Mouse (Mus musculus): ENCODE measurements around the gene Apln.

Gene Apln

GRCm38 (mm10) chrX:48034144-48035113 lies at the start of gene Apln:
Apln (minus strand) TSS chrX:48034853.
- DNase-seq (ENCODE audit: low spot score): peak; percentile 39

DNA sequence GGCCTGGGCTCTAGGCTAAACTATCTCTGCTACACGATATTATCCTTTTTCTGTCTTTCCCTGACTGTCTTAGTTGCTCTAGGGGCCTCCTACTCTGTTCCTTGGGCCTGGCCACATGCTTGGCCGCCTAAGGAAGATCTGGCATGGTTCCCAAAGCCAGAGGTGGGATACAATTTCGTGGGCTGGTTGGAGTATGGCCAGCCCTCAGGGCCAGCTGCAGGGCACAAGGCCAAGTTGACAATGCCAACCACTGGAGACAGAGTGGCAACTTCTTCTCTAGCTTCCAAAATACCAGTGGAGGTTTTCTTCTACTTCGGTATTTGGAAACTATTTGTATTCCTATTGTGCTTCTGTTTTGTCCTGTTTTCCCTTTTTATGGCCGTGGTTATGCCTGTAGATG lies 47.7 kb upstream of the Apln start:
- no peak for DNase-seq (ENCODE audit: low spot score)

GRCm38 (mm10) chrX:48076806-48077425 lies 42.3 kb upstream of the Apln start:
- no peak for DNase-seq (ENCODE audit: low spot score)

DNA sequence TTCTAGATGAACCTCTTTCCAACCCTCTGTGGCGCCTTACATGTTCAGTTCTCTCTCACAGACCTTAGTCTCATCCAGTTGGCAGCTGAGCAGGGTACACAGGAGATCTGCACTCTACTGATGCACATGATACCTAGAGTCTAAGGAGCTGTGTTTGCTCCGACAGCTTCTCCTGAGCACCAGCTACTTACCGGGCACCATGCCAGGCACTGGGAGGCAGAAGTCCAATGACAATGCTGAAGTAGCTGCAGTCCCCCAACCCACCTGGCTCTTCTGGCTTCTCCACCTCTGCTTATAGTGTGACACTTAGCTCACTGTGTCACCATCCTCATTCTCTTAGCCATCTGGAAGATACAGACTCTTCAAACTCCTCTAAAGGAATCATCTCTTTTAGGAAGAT lies 40.0 kb upstream of the Apln start:
- no peak for DNase-seq (ENCODE audit: low spot score)

- no peak for DNase-seq (ENCODE audit: low spot score)
Measured at GRCm38 (mm10) chrX:48072401-48072800, 37.7 kb upstream of the Apln start.

DNA sequence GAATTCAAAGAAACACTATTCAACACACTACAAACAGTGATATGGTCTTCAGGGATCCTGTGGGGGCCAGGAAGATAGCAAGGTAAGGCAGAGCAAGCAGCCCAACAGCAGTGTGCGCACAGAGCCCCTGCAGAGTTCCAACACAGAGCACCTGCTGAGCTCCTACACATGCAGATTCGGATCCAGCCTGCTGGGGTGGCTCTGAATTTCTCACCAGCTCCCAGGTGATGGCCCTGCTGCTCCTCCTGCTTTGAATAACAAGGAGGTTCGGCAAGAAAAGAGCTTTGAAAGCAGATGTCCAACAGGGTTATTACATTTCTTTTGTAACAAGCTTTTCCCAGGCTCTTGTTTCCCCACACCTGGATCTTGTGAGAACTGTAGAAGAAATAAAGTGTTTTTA lies 37.3 kb upstream of the Apln start:
- DNase-seq (ENCODE audit: low spot score): no peak

DNA sequence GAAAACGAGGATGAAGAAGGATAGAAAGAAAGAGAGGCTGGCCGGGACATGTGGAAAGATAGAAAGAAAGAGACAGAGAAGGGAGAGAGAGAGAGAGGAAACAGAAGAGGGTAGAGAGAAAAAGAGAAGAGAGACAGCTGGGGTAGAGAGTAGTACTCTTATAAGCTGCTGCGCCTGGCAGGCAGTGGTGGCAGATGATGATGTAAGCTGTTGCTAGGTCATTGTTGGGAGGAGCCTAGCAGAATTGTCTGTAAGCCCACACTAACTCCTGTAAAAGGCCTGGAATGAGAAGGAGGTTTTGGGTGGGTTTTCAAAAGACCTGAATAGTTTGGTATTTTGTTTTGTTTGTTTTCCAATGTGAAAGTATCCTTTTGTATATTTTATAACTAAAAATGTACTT lies 32.2 kb upstream of the Apln start:
- DNase-seq (ENCODE audit: low spot score): no peak

DNA sequence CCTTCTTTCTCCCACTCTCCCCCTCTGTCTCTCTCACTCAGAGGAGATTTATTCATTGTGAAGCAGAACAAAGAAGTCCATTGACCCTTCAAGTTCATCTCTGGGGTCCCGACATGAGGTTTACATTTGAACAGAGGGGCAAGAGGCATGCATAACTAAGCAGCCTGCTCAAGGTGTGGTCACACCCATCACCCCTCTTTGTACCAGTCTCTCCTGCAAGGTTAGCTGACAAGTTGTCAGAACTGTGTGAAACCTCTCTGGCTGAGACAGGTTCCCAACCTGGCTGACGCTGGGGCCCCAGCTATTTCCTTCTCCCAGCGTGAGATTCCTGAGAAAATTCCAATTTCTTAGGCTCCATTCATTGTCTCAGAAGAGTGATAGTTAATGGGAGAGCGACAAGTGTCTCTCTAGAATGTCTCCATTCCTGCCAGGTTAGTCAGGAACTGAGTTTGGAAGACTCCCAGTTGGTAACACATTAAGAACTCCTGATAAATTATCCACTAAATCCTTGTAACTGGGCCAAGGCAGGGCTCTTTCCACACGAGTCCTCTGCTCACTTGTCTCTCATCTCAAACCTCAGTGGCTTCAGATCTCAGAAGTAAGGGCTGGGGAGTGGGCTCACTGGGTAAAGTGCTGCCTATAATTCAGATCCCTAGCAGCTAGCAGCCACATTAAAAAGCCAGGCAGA lies 29.7 kb upstream of the Apln start:
- DNase-seq (ENCODE audit: low spot score): no peak

- no peak for DNase-seq (ENCODE audit: low spot score)
Measured at GRCm38 (mm10) chrX:48062481-48062880, 27.8 kb upstream of the Apln start.

- DNase-seq (ENCODE audit: low spot score): peak; percentile 66
Measured at GRCm38 (mm10) chrX:48054186-48055015, 19.7 kb upstream of the Apln start.

DNA sequence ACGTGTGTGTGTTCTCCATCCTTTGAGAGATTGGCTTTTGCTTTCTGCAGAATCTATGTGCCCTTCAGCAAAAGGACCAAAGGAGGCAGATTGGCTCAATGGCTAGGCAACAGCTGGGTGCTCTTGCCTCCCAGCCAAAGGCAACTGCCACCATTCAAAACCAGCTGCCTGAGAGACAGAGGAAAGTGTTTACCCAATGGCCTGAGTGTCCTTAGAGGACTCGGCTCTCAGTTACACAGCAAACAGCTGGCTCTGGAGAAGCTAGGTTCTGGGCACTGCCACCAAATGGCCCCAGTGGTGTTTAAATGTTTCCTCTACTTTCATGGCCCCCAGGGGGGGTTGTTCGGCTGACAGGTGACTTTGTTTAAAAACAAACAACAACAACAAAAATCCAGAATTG lies 19.1 kb upstream of the Apln start:
- no peak for DNase-seq (ENCODE audit: low spot score)

GRCm38 (mm10) chrX:48046315-48046714 lies 11.7 kb upstream of the Apln start:
- DNase-seq (ENCODE audit: low spot score): no peak

DNA sequence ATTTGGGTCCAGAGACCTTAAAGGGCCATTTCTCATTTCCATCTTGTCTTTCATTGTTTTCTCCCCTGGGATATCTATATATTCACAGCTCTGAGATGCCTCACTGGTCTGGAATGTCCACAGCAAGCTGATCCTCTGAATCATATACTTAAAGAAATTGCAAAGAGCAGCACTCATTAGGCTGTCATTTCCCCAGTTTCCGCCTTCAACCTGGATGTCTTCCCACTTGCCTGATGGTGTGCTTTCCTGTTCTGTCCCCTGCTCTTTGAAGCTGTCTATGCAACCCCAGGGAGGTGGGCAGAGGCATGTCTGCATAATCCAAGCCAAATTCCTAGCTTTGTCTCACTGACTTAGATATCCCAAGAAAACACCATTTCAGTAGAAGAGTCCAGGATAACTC lies 9.6 kb upstream of the Apln start:
- no peak for DNase-seq (ENCODE audit: low spot score)

- no peak for DNase-seq (ENCODE audit: low spot score)
Measured at GRCm38 (mm10) chrX:48042748-48043147, 8.1 kb upstream of the Apln start.

GRCm38 (mm10) chrX:48040379-48040778 lies 5.7 kb upstream of the Apln start:
- no peak for DNase-seq (ENCODE audit: low spot score)

GRCm38 (mm10) chrX:48033766-48034143 lies 898 bp downstream of the Apln start:
- peak; percentile 8 for DNase-seq (ENCODE audit: low spot score)

GRCm38 (mm10) chrX:48033024-48033423 lies 1.6 kb downstream of the Apln start:
- no peak for DNase-seq (ENCODE audit: low spot score)

GRCm38 (mm10) chrX:48031866-48032265 lies 2.8 kb downstream of the Apln start:
- no peak for DNase-seq (ENCODE audit: low spot score)

GRCm38 (mm10) chrX:48030593-48030992 lies 4.1 kb downstream of the Apln start:
- no peak for DNase-seq (ENCODE audit: low spot score)

DNA sequence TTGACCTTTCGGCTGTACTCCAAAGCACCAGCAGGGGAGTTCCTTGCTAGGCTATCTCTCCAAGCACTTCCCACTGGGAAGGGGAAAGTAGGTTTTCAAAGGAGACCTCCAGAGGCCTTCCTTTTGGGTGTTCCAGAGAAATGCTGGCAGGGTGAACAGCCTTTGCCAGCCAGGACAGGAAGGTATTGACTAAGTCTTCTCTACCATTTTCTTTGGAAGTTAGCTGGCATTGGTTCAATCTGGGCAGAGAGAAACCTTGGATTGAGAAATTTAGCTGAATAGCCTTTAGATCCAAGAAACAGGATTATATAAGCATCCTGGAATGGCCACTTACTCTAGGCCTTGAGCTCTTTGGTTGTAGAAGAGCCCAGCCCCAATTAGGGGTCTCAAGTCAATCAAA lies 11.8 kb downstream of the Apln start:
- DNase-seq (ENCODE audit: low spot score): no peak

- peak; percentile 64 for DNase-seq (ENCODE audit: low spot score)
Measured at GRCm38 (mm10) chrX:48019940-48020339, 14.7 kb downstream of the Apln start.

- no peak for DNase-seq (ENCODE audit: low spot score)
Measured at GRCm38 (mm10) chrX:48019359-48019758, 15.3 kb downstream of the Apln start.
